Mouse (Mus musculus): ENCODE results near the gene Uprt. TPM values are rescaled to one million over a fixed set of nuclear protein-coding genes. Genes with fewer than 3 reads are reported as not detected.

Uprt gene
- polyA plus RNA-seq, 2 experiments = 0.22 to 0.59 TPM

GRCm38 (mm10) chrX:104478041-104478440 is 4.6 kb upstream of the Uprt start:
- WGBS (ENCODE audit: insufficient replicate concordance) = 27% methylated on average over 2 of the region's 2 CpGs

GRCm38 (mm10) chrX:104483444-104483808 is 808 bp downstream of the Uprt start:
- Histone ChIP-seq H3K9me3 (ENCODE audit: control insufficient read depth, low read length) (no peaks in the 10 kb centered on the region), H3K36me3 (replicated peaks; ENCODE audit: control insufficient read depth, insufficient read depth, low read depth) (no peaks in the 10 kb centered on the region), H3K4me1 (replicated peaks; ENCODE audit: control insufficient read depth in 2 of 2, insufficient read depth in 2 of 2, low read length in 1 of 2) (peaks cover 0 to 2% of the 10 kb centered on the region in 2 experiments; a peak in 1 of 4 replicates), H3K9ac (replicated peaks) (peak overlapping the region; percentile 61), H3K27ac (no peak overlapping the region), H3K27me3 (ENCODE audit: control insufficient read depth, insufficient read depth, low read length) (no peaks in the 10 kb centered on the region), H3K4me3 (ENCODE audit: insufficient read depth in 1 of 2, low read depth in 2 of 2, low read length in 2 of 2) (peak overlapping the region; percentile 63 to 74), H3K4me2 (ENCODE audit: low read depth) (peak overlapping the region; percentile 71)
- WGBS (ENCODE audit: insufficient replicate concordance) = 18% methylated on average over 6 of the region's 6 CpGs
- TF ChIP-seq EP300 (IDR thresholded peaks at IDR 0.05; ENCODE audit: low read depth) = no peak
- no peak for TF ChIP-seq CTCF (IDR thresholded peaks at IDR 0.05; ENCODE audit: low read depth)
- DNase-seq (ENCODE audit: low read depth in 3 of 3, low spot score in 3 of 3) = no peak
- peak; percentile 58 for ATAC-seq (ENCODE audit: insufficient read depth)

More at GRCm38 (mm10) chrX:104478041-104478440, 4.6 kb upstream of the Uprt start:
- no peak overlapping the region for H3K27ac ChIP-seq
- DNase-seq (ENCODE audit: low read depth in 3 of 3, low spot score in 3 of 3) = no peak
- H3K4me2 ChIP-seq (ENCODE audit: low read depth) = no peak overlapping the region
- H3K27me3 ChIP-seq (ENCODE audit: control insufficient read depth, insufficient read depth, low read length) = no peaks in the 10 kb centered on the region; the same call in 1 of the 2 replicates
- no peak overlapping the region for H3K4me3 ChIP-seq (ENCODE audit: insufficient read depth in 1 of 2, low read depth in 2 of 2, low read length in 2 of 2)
- peaks cover 0 to 2% of the 10 kb centered on the region in 2 experiments; a peak in 1 of 4 replicates for H3K4me1 ChIP-seq (replicated peaks; ENCODE audit: control insufficient read depth in 2 of 2, insufficient read depth in 2 of 2, low read length in 1 of 2)
- H3K36me3 ChIP-seq (replicated peaks; ENCODE audit: control insufficient read depth, insufficient read depth, low read depth) = no peaks in the 10 kb centered on the region
- no peaks in the 10 kb centered on the region for H3K9me3 ChIP-seq (ENCODE audit: control insufficient read depth, low read length)
- TF ChIP-seq CTCF (IDR thresholded peaks at IDR 0.05; ENCODE audit: low read depth) (no peak), EP300 (IDR thresholded peaks at IDR 0.05; ENCODE audit: low read depth) (no peak)
- no peak for ATAC-seq (ENCODE audit: insufficient read depth)
- H3K9ac ChIP-seq (replicated peaks) = no peak overlapping the region

- H3K9me3 ChIP-seq (ENCODE audit: control insufficient read depth, low read length) = no peaks in the 10 kb centered on the region
- no peak overlapping the region for H3K9ac ChIP-seq (replicated peaks)
- no peaks in the 10 kb centered on the region for H3K36me3 ChIP-seq (replicated peaks; ENCODE audit: control insufficient read depth, insufficient read depth, low read depth)
- ATAC-seq (ENCODE audit: insufficient read depth) (no peak), DNase-seq (ENCODE audit: low read depth in 3 of 3, low spot score in 3 of 3) (no peak)
- WGBS (ENCODE audit: insufficient replicate concordance) = 67% methylated on average over 2 of the region's 2 CpGs
- H3K4me1 ChIP-seq (replicated peaks; ENCODE audit: control insufficient read depth in 2 of 2, insufficient read depth in 2 of 2, low read length in 1 of 2) = peaks cover 0 to 4% of the 10 kb centered on the region in 2 experiments; a peak in 2 of 4 replicates
- TF ChIP-seq CTCF (IDR thresholded peaks at IDR 0.05; ENCODE audit: low read depth) = no peak
- H3K4me3 ChIP-seq (ENCODE audit: insufficient read depth in 1 of 2, low read depth in 2 of 2, low read length in 2 of 2) = no peak overlapping the region
- H3K4me2 ChIP-seq (ENCODE audit: low read depth) = no peak overlapping the region
- H3K27ac ChIP-seq = no peak overlapping the region
- no peaks in the 10 kb centered on the region; the same call in 1 of the 2 replicates for H3K27me3 ChIP-seq (ENCODE audit: control insufficient read depth, insufficient read depth, low read length)
These were observed 3.0 kb downstream of the Uprt start for GRCm38 (mm10) chrX:104485596-104485995.

GRCm38 (mm10) chrX:104488036-104488435 is 5.4 kb downstream of the Uprt start:
- no peak overlapping the region for H3K4me2 ChIP-seq (ENCODE audit: low read depth)
- no peaks in the 10 kb centered on the region for H3K36me3 ChIP-seq (replicated peaks; ENCODE audit: control insufficient read depth, insufficient read depth, low read depth)
- TF ChIP-seq EP300 (IDR thresholded peaks at IDR 0.05; ENCODE audit: low read depth) = no peak
- no peak for TF ChIP-seq CTCF (IDR thresholded peaks at IDR 0.05; ENCODE audit: low read depth)
- H3K4me3 ChIP-seq (ENCODE audit: insufficient read depth in 1 of 2, low read depth in 2 of 2, low read length in 2 of 2) = no peak overlapping the region
- DNase-seq (ENCODE audit: low read depth in 3 of 3, low spot score in 3 of 3) (no peak), ATAC-seq (ENCODE audit: insufficient read depth) (no peak)
- no peaks in the 10 kb centered on the region for H3K9me3 ChIP-seq (ENCODE audit: control insufficient read depth, low read length)
- peaks cover 0 to 2% of the 10 kb centered on the region in 2 experiments; a peak in 1 of 4 replicates for H3K4me1 ChIP-seq (replicated peaks; ENCODE audit: control insufficient read depth in 2 of 2, insufficient read depth in 2 of 2, low read length in 1 of 2)
- no peak overlapping the region for H3K9ac ChIP-seq (replicated peaks)
- WGBS (ENCODE audit: insufficient replicate concordance) = 45% methylated on average over 3 of the region's 3 CpGs
- no peaks in the 10 kb centered on the region; the same call in 1 of the 2 replicates for H3K27me3 ChIP-seq (ENCODE audit: control insufficient read depth, insufficient read depth, low read length)
- H3K27ac ChIP-seq = no peak overlapping the region

- Histone ChIP-seq H3K9ac (replicated peaks) (no peak overlapping the region), H3K27me3 (ENCODE audit: control insufficient read depth, insufficient read depth, low read length) (no peaks in the 10 kb centered on the region; the same call in 1 of the 2 replicates), H3K4me3 (ENCODE audit: insufficient read depth in 1 of 2, low read depth in 2 of 2, low read length in 2 of 2) (no peak overlapping the region), H3K36me3 (replicated peaks; ENCODE audit: control insufficient read depth, insufficient read depth, low read depth) (no peaks in the 10 kb centered on the region), H3K4me2 (ENCODE audit: low read depth) (no peak overlapping the region), H3K9me3 (ENCODE audit: control insufficient read depth, low read length) (no peaks in the 10 kb centered on the region), H3K4me1 (replicated peaks; ENCODE audit: control insufficient read depth in 2 of 2, insufficient read depth in 2 of 2, low read length in 1 of 2) (peaks cover 0 to 2% of the 10 kb centered on the region in 2 experiments; a peak in 1 of 4 replicates), H3K27ac (no peak overlapping the region)
- DNase-seq (ENCODE audit: low read depth in 3 of 3, low spot score in 3 of 3) (no peak), ATAC-seq (ENCODE audit: insufficient read depth) (no peak)
- WGBS (ENCODE audit: insufficient replicate concordance) = 58% methylated on average over 4 of the region's 4 CpGs
- no peak for TF ChIP-seq CTCF (IDR thresholded peaks at IDR 0.05; ENCODE audit: low read depth)
- TF ChIP-seq EP300 (IDR thresholded peaks at IDR 0.05; ENCODE audit: low read depth) = no peak
These were observed 6.4 kb downstream of the Uprt start for GRCm38 (mm10) chrX:104488870-104489467.
